ENCODE assay signal across 7 mouse cellular contexts in genomic region chr1:162109437-162109813, GRCm38 (mm10).
DNase-seq lines count a peak whose midpoint lies in the region; ATAC-seq and TF ChIP-seq lines count a peak whose summit lies in the region.

No protein-coding gene starts in this region.

- no peaks in the 10 kb centered on the region for H3K36me3 ChIP-seq in neural tube, embryonic 11.5 days (ENCODE audit: control insufficient read depth, insufficient read depth, low read length)
- no peaks in the 10 kb centered on the region for H3K36me3 ChIP-seq in kidney, embryonic 15.5 days
- no peaks in the 10 kb centered on the region for H3K36me3 ChIP-seq in stomach, embryonic 16.5 days (ENCODE audit: control insufficient read depth, insufficient read depth, low read length)

- 82% methylated on average over 7 of the region's 7 CpGs for WGBS in neural tube, embryonic 11.5 days
- 76% methylated on average over 7 of the region's 7 CpGs for WGBS in kidney, embryonic 15.5 days
- WGBS in stomach, embryonic 16.5 days, result 52% methylated on average over 7 of the region's 7 CpGs

- no peak overlapping the region for H3K4me3 ChIP-seq in neural tube, embryonic 11.5 days (ENCODE audit: low read depth, low read length)
- H3K4me3 ChIP-seq in embryonic fibroblast, embryonic 13.5 days (ENCODE audit: insufficient read depth, low read length), result no peak overlapping the region
- H3K4me3 ChIP-seq in kidney, embryonic 15.5 days (replicated peaks), result no peak overlapping the region
- H3K4me3 ChIP-seq in stomach, embryonic 16.5 days (replicated peaks; ENCODE audit: low read length), result no peak overlapping the region

- H3K4me1 ChIP-seq in neural tube, embryonic 11.5 days (ENCODE audit: control insufficient read depth, insufficient read depth, low read length), result no peaks in the 10 kb centered on the region
- no peaks in the 10 kb centered on the region; the same call in 1 of the 2 replicates for H3K4me1 ChIP-seq in embryonic fibroblast, embryonic 13.5 days (ENCODE audit: control insufficient read depth, insufficient read depth, low read length)
- no peaks in the 10 kb centered on the region for H3K4me1 ChIP-seq in kidney, embryonic 15.5 days
- H3K4me1 ChIP-seq in stomach, embryonic 16.5 days (ENCODE audit: control insufficient read depth, insufficient read depth, low read length), result no peaks in the 10 kb centered on the region

- H3K4me2 ChIP-seq in neural tube, embryonic 11.5 days (ENCODE audit: low read depth), result no peak overlapping the region
- H3K4me2 ChIP-seq in kidney, embryonic 15.5 days, result no peak overlapping the region
- no peak overlapping the region for H3K4me2 ChIP-seq in stomach, embryonic 16.5 days (ENCODE audit: low read depth, low read length)

- ATAC-seq in neural tube, embryonic 11.5 days (ENCODE audit: insufficient read depth, low FRiP score, low TSS enrichment), result no peak
- ATAC-seq in kidney, embryonic 15.5 days (replicated peaks; ENCODE audit: low FRiP score), result peak; percentile 70; the same call in 1 of the 2 replicates
- ATAC-seq in stomach, embryonic 16.5 days (ENCODE audit: insufficient read depth, low FRiP score), result peak; percentile 66; the same call in 1 of the 2 replicates
- no peak for ATAC-seq in CD4-positive, CD25-positive, alpha-beta regulatory T cell, adult 4 months

- TF ChIP-seq POLR2A in embryonic fibroblast, embryonic 13.5 days (IDR thresholded peaks at IDR 0.05; ENCODE audit: low read depth, low read length), result no peak

- no peaks in the 10 kb centered on the region for H3K27me3 ChIP-seq in neural tube, embryonic 11.5 days (ENCODE audit: control insufficient read depth, insufficient read depth, low read length)
- H3K27me3 ChIP-seq in kidney, embryonic 15.5 days, result no peaks in the 10 kb centered on the region
- no peaks in the 10 kb centered on the region for H3K27me3 ChIP-seq in stomach, embryonic 16.5 days (ENCODE audit: control insufficient read depth, insufficient read depth, low read length)

- TF ChIP-seq CTCF in embryonic fibroblast, embryonic 13.5 days (IDR thresholded peaks at IDR 0.05; ENCODE audit: borderline replicate concordance, insufficient read depth, low read length), result no peak

- H3K27ac ChIP-seq in neural tube, embryonic 11.5 days (ENCODE audit: low read depth, low read length), result no peak overlapping the region
- H3K27ac ChIP-seq in embryonic fibroblast, embryonic 13.5 days (ENCODE audit: insufficient read depth, low read length), result peak overlapping the region; percentile 18; the same call in 1 of the 2 replicates
- no peak overlapping the region for H3K27ac ChIP-seq in kidney, embryonic 15.5 days
- peak overlapping the region; percentile 70 for H3K27ac ChIP-seq in stomach, embryonic 16.5 days (ENCODE audit: low read length)

- no peak overlapping the region for H3K9ac ChIP-seq in neural tube, embryonic 11.5 days (ENCODE audit: low read length)
- H3K9ac ChIP-seq in kidney, embryonic 15.5 days, result no peak overlapping the region
- no peak overlapping the region for H3K9ac ChIP-seq in stomach, embryonic 16.5 days (ENCODE audit: low read length)

- H3K9me3 ChIP-seq in neural tube, embryonic 11.5 days (ENCODE audit: control insufficient read depth, low read length), result no peaks in the 10 kb centered on the region
- no peaks in the 10 kb centered on the region for H3K9me3 ChIP-seq in kidney, embryonic 15.5 days (replicated peaks)
- no peaks in the 10 kb centered on the region for H3K9me3 ChIP-seq in stomach, embryonic 16.5 days (replicated peaks; ENCODE audit: control insufficient read depth, low read length)

- DNase-seq in neural tube, embryonic 11.5 days (ENCODE audit: low spot score), result peak; percentile 23
- no peak for DNase-seq in neural tube, embryonic 10.5 days (ENCODE audit: extremely low spot score, low spot score)
- DNase-seq in frontal cortex, postnatal 25 days (ENCODE audit: low spot score in 2 of 2), result no peak

Comparison
In these comparisons a context has a peak if more than half of its experiments do, and no peak if none do; other contexts are left out.
1. ATAC-seq: peak in kidney, embryonic 15.5 days (single experiment) and stomach, embryonic 16.5 days (single experiment); none in neural tube, embryonic 11.5 days (single experiment) and CD4-positive, CD25-positive, alpha-beta regulatory T cell, adult 4 months (single experiment).
2. H3K27ac ChIP-seq: peak in embryonic fibroblast, embryonic 13.5 days (single experiment) and stomach, embryonic 16.5 days (single experiment); none in neural tube, embryonic 11.5 days (single experiment) and kidney, embryonic 15.5 days (single experiment).